Mouse (Mus musculus) embryo, embryonic 11 days (tissue): ENCODE measurements around the gene Cnnm1.

Source experiments
- DNase-seq: peaks from one replicate; pipeline ENCODE4 v3.0.0-alpha.2; 2015

Cnnm1 gene

GRCm38 (mm10) chr19:43513874-43514273 is 73.6 kb downstream of the Cnnm1 start:
- DNase-seq, result no peak

- DNase-seq, result no peak
Observed at GRCm38 (mm10) chr19:43515668-43516396, 75.6 kb downstream of the Cnnm1 start.

- DNase-seq, result no peak
Observed at GRCm38 (mm10) chr19:43516397-43517035, 76.3 kb downstream of the Cnnm1 start.

- DNase-seq, result no peak
Observed at GRCm38 (mm10) chr19:43517320-43517719, 77.1 kb downstream of the Cnnm1 start.

GRCm38 (mm10) chr19:43517808-43518207 is 77.6 kb downstream of the Cnnm1 start:
- DNase-seq, result no peak

- DNase-seq, result no peak
Observed at GRCm38 (mm10) chr19:43518261-43518660, 78.0 kb downstream of the Cnnm1 start.

GRCm38 (mm10) chr19:43519226-43519625 is 79.0 kb downstream of the Cnnm1 start:
- no peak for DNase-seq

GRCm38 (mm10) chr19:43520402-43520801 is 80.2 kb downstream of the Cnnm1 start:
- DNase-seq, result no peak

- DNase-seq, result no peak
Observed at GRCm38 (mm10) chr19:43521362-43521761, 81.1 kb downstream of the Cnnm1 start.

- DNase-seq, result no peak
Observed at GRCm38 (mm10) chr19:43521996-43522395, 81.8 kb downstream of the Cnnm1 start.

GRCm38 (mm10) chr19:43523551-43523950 is 83.3 kb downstream of the Cnnm1 start:
- peak; percentile 35 for DNase-seq

- peak; percentile 98 for DNase-seq
Observed at GRCm38 (mm10) chr19:43524187-43525103, 84.2 kb downstream of the Cnnm1 start, which contains the start of gene Got1. Got1 (minus strand) TSS chr19:43524605.

GRCm38 (mm10) chr19:43525104-43525482 is 84.9 kb downstream of the Cnnm1 start:
- no peak for DNase-seq

- DNase-seq, result no peak
Observed at GRCm38 (mm10) chr19:43525566-43525965, 85.3 kb downstream of the Cnnm1 start.

GRCm38 (mm10) chr19:43526025-43526424 is 85.8 kb downstream of the Cnnm1 start:
- DNase-seq, result no peak

- DNase-seq, result peak; percentile 55
Observed at GRCm38 (mm10) chr19:43527131-43527530, 86.9 kb downstream of the Cnnm1 start.

- no peak for DNase-seq
Observed at GRCm38 (mm10) chr19:43528056-43528587, 87.9 kb downstream of the Cnnm1 start.

- peak; percentile 93 for DNase-seq
Observed at GRCm38 (mm10) chr19:43530197-43530770, 90.0 kb downstream of the Cnnm1 start.

- no peak for DNase-seq
Observed at GRCm38 (mm10) chr19:43530921-43531320, 90.7 kb downstream of the Cnnm1 start.

GRCm38 (mm10) chr19:43535372-43535771 is 95.1 kb downstream of the Cnnm1 start:
- no peak for DNase-seq

- peak; percentile 66 for DNase-seq
Observed at GRCm38 (mm10) chr19:43546337-43547117, 106.3 kb downstream of the Cnnm1 start.
